Mouse (Mus musculus) forebrain, embryonic 11.5 days (tissue): ENCODE data around the gene Surf1. TPM values are rescaled to one million over a fixed set of nuclear protein-coding genes. Genes with fewer than 3 reads are reported as not detected.
"Not testable (repeated sequence)": the region's sequence is repeated elsewhere in the genome, so short reads cannot be mapped to it uniquely, and the experiment has no call there.

Source experiments
- ATAC-seq: fragments of 200-750 bp; cut with Nextera tagmentation; replicated peaks from 2 replicates; pipeline ENCODE4 v1.8.0; 2017; ENCODE audit warnings: moderate TSS enrichment; ENCODE audit not compliant: low FRiP score
- DNase-seq: peaks from one replicate; pipeline ENCODE4 v3.0.0-alpha.2; 2017; ENCODE audit warnings: low spot score
- H3K27ac ChIP-seq: fragments of 300-500 bp; sonication (generic); 2 replicates; pipeline ENCODE4 v1.5.1; 2014; ENCODE audit warnings: low read depth, low read length
- H3K27me3 ChIP-seq: fragments of 300-500 bp; sonication (generic); 2 replicates; pipeline ENCODE4 v1.6.1; 2014; ENCODE audit warnings: mild to moderate bottlenecking, low read length, mixed read lengths; ENCODE audit not compliant: control insufficient read depth, insufficient read depth
- H3K36me3 ChIP-seq: fragments of 300-500 bp; sonication (generic); 2 replicates; pipeline ENCODE4 v1.6.1; 2014; ENCODE audit warnings: mild to moderate bottlenecking, low read length, moderate library complexity, mixed read lengths; ENCODE audit not compliant: control insufficient read depth, insufficient read depth
- H3K4me1 ChIP-seq: fragments of 300-500 bp; sonication (generic); replicated peaks from 2 replicates; pipeline ENCODE4 v1.6.1; 2014; ENCODE audit warnings: low read length, mixed read lengths; ENCODE audit not compliant: control insufficient read depth, insufficient read depth
- H3K4me2 ChIP-seq: fragments of 300-500 bp; sonication (generic); 2 replicates; pipeline ENCODE4 v1.6.1; 2014; ENCODE audit warnings: low read depth, mild to moderate bottlenecking, low read length, moderate library complexity, mixed read lengths; ENCODE audit not compliant: severe bottlenecking
- H3K4me3 ChIP-seq: fragments of 300-500 bp; sonication (generic); 2 replicates; pipeline ENCODE4 v1.5.1; 2014; ENCODE audit warnings: low read depth, low read length
- H3K9ac ChIP-seq: fragments of 300-500 bp; sonication (generic); 2 replicates; pipeline ENCODE4 v1.6.1; 2014; ENCODE audit warnings: low read length
- H3K9me3 ChIP-seq: fragments of 300-500 bp; sonication (generic); 2 replicates; pipeline ENCODE4 v1.6.1; 2016; ENCODE audit warnings: low read length, mixed read lengths; ENCODE audit not compliant: control insufficient read depth
- WGBS: fragments of 180-500 bp; shearing (Covaris S2); extraction: QIAGEN DNeasy Blood & Tissue Kit; methylation state at CpG from one replicate; pipeline ENCODE4 v1.1.7; 2014; 5-methylcytosine and 5-hydroxymethylcytosine counted together
- polyA plus RNA-seq: library from polyadenylated mRNA; unstranded; fragments of >200 nt; fragmentation: Nextera tagmentation; extraction: Ambion mirVana; gene quantifications from 2 replicates; pipeline ENCODE4 v1.2.1, GENCODE M21; 2014

The Surf1 gene
- polyA plus RNA-seq, 1 experiment from 2014 or later, result 44.1 TPM

- H3K4me2 ChIP-seq, H3K27me3 ChIP-seq, H3K9ac ChIP-seq, H3K9me3 ChIP-seq, H3K27ac ChIP-seq, ATAC-seq, H3K4me1 ChIP-seq, DNase-seq, H3K4me3 ChIP-seq, H3K36me3 ChIP-seq: not testable (repeated sequence)
- 75% methylated on average over 2 of the region's 2 CpGs for WGBS
Measured at GRCm38 (mm10) chr2:26885541-26885940, 30.8 kb downstream of the Surf1 start.

- no peak overlapping the region for H3K4me3 ChIP-seq
- H3K27ac ChIP-seq, result no peak overlapping the region
- no peaks in the 10 kb centered on the region for H3K27me3 ChIP-seq
- no peak overlapping the region for H3K4me2 ChIP-seq
- no peaks in the 10 kb centered on the region for H3K36me3 ChIP-seq
- DNase-seq, result no peak
- H3K9ac ChIP-seq, result no peak overlapping the region
- no peaks in the 10 kb centered on the region for H3K4me1 ChIP-seq
- H3K9me3 ChIP-seq, result no peaks in the 10 kb centered on the region; the same call in 1 of the 2 replicates
- ATAC-seq, result no peak
Measured at GRCm38 (mm10) chr2:26878571-26878970, 37.8 kb downstream of the Surf1 start.

GRCm38 (mm10) chr2:26870666-26871065 is 45.7 kb downstream of the Surf1 start:
- H3K4me3 ChIP-seq, result no peak overlapping the region
- no peak overlapping the region for H3K27ac ChIP-seq
- H3K36me3 ChIP-seq, result no peaks in the 10 kb centered on the region
- H3K4me2 ChIP-seq, result no peak overlapping the region
- H3K9ac ChIP-seq, result no peak overlapping the region
- no peaks in the 10 kb centered on the region for H3K9me3 ChIP-seq
- WGBS, result 68% methylated on average over 6 of the region's 6 CpGs
- ATAC-seq, result no peak
- no peak for DNase-seq
- no peaks in the 10 kb centered on the region for H3K27me3 ChIP-seq
- H3K4me1 ChIP-seq, result no peaks in the 10 kb centered on the region

GRCm38 (mm10) chr2:26864879-26865278 is 51.5 kb downstream of the Surf1 start, which contains the start of gene Abo:
Abo (minus strand) TSS chr2:26864979.
- 70% methylated on average over 3 of the region's 3 CpGs for WGBS
- H3K4me3 ChIP-seq, result no peak within 1 kb of the TSS
- no peak within 1 kb of the TSS for H3K9ac ChIP-seq
- H3K36me3 ChIP-seq, result no peaks in the 10 kb centered on the region
- H3K27ac ChIP-seq, result no peak within 1 kb of the TSS
- no peaks in the 10 kb centered on the region for H3K4me1 ChIP-seq
- H3K27me3 ChIP-seq, result no peaks in the 10 kb centered on the region
- no peak for DNase-seq
- H3K4me2 ChIP-seq, result no peak within 1 kb of the TSS
- no peak for ATAC-seq
- no peaks in the 10 kb centered on the region for H3K9me3 ChIP-seq

Other genes starting within 250 kb of the Surf1 start
- not detected in 2 replicates for gene Lcn4, start 245.2 kb downstream of the Surf1 start, polyA plus RNA-seq
- not detected in 2 replicates for gene Abo, start 51.6 kb downstream of the Surf1 start, polyA plus RNA-seq
- 15.6 and 15.7 TPM in 2 replicates for gene Surf6, start 13.7 kb downstream of the Surf1 start, polyA plus RNA-seq
- 112 and 120 TPM in 2 replicates for gene Med22, start 5.9 kb downstream of the Surf1 start, polyA plus RNA-seq
- gene Rpl7a, start 5.8 kb downstream of the Surf1 start, polyA plus RNA-seq, result 647 and 668 TPM in 2 replicates
- 43.6 and 44.5 TPM in 2 replicates for gene Surf2, start 163 bp downstream of the Surf1 start, polyA plus RNA-seq
- 144 and 152 TPM in 2 replicates for gene Surf4, start 17.4 kb upstream of the Surf1 start, polyA plus RNA-seq
- 0.11 TPM in 1 of 2 replicates, not detected in the other for gene Stkld1, start 17.5 kb upstream of the Surf1 start, polyA plus RNA-seq
- gene Rexo4, start 47.9 kb upstream of the Surf1 start, polyA plus RNA-seq, result 53.9 and 57.1 TPM in 2 replicates
- 0.08 TPM in 1 of 2 replicates, not detected in the other for gene Adamts13, start 56.9 kb upstream of the Surf1 start, polyA plus RNA-seq
- 103 and 109 TPM in 2 replicates for gene Cacfd1, start 93.4 kb upstream of the Surf1 start, polyA plus RNA-seq
- gene Slc2a6, start 111.5 kb upstream of the Surf1 start, polyA plus RNA-seq, result 1.3 and 2.2 TPM in 2 replicates
- gene Mymk, start 155.6 kb upstream of the Surf1 start, polyA plus RNA-seq, result not detected in 2 replicates
- gene Adamtsl2, start 162.8 kb upstream of the Surf1 start, polyA plus RNA-seq, result 4.0 and 4.4 TPM in 2 replicates
- gene Fam163b, start 226.0 kb upstream of the Surf1 start, polyA plus RNA-seq, result 0.09 TPM in 1 of 2 replicates, not detected in the other
- gene Dbh, start 248.7 kb upstream of the Surf1 start, polyA plus RNA-seq, result not detected in 2 replicates